Mouse (Mus musculus): Measurements from ENCODE around the gene Mpp3.

The Mpp3 gene

GRCm38 (mm10) chr11:102028087-102028816 lies at the start of gene Mpp3:
Mpp3 (minus strand) TSS chr11:102028461.
- 72% methylated on average over 6 of the region's 6 CpGs for WGBS

DNA sequence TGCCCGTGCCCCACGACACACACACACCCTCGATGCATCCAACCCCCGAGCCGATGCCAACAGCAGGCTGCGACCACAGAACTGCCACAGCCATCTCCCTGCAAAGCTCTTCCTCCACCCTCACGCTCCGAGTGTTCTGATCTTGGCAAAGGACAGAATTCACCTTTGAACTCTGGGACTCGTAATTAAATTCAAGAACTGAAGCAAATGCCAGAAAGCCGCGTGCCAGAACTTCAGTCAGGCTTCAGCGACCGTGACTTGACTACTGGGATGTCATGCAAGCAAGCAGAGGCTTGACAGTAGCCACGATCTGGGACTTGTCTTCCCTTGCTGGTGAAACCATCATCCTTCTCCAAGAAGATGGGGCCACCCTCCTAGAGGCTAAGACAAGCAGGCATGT lies 45.5 kb upstream of the Mpp3 start:
- WGBS, result 71% methylated on average over 14 of the region's 14 CpGs

- WGBS, result 88% methylated on average over 5 of the region's 5 CpGs
Measured at GRCm38 (mm10) chr11:102072729-102073128, 44.5 kb upstream of the Mpp3 start.

- 7% methylated on average over 13 of the region's 13 CpGs for WGBS
Measured at GRCm38 (mm10) chr11:102070426-102070825, 42.2 kb upstream of the Mpp3 start.

DNA sequence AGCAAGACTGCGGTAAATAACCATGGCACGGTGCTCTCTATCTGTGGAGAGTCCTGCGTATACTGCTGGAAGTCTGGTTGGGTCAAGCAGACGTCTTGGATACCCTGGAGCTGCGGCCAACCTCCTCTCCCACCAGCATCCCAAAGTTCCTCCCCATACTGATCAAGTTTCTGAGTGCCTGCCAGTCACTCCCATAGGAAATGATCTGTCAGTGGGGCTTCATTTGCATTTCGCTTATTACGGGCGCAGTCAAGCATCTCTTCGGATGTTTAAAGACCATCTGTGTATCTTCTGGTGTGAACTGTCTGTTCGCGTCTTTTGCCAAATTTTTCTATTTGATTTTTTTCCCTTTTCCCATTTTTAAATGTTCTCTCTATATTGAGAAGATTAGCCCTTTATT lies 41.4 kb upstream of the Mpp3 start:
- WGBS, result 59% methylated on average over 11 of the region's 11 CpGs

DNA sequence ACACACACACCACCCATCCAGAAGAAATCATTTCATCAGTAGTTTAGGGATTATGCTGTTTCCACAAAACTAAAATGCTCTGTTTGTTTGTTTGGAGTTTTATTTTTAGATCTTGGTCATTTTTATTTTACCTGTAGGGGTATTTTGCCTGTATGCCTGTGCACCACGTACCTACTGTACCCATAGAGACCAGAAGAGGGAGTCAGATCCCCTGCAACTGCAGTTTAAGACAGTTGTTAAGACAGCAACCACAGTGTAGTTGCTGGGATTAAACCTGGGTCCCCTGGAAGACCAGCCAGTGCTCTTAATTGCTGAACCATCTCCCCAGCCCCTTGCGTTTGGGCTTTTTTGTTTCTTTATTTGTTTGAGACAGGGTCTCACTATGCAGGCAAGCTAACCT lies 40.7 kb upstream of the Mpp3 start:
- 65% methylated on average over 2 of the region's 2 CpGs for WGBS

DNA sequence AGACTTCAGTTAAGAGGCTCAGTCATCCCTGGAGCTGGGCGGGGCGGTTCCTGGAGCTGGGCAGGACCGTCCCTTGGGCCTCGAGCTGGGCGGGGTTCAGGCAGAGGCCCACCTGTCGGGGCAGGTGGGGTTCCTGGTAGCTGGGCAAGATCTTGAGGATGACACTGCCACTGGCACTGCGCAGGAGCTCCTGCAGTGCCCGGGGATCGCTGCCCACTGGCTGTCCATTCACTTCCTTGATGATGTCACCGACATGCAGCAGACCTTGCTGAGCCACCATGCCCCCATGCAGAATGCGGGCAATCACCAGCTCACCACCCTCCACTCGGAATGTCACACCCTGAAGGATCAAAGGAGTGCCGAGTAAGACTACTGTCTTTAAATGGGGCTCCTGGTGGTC lies 34.8 kb upstream of the Mpp3 start:
- WGBS, result 81% methylated on average over 13 of the region's 13 CpGs

DNA sequence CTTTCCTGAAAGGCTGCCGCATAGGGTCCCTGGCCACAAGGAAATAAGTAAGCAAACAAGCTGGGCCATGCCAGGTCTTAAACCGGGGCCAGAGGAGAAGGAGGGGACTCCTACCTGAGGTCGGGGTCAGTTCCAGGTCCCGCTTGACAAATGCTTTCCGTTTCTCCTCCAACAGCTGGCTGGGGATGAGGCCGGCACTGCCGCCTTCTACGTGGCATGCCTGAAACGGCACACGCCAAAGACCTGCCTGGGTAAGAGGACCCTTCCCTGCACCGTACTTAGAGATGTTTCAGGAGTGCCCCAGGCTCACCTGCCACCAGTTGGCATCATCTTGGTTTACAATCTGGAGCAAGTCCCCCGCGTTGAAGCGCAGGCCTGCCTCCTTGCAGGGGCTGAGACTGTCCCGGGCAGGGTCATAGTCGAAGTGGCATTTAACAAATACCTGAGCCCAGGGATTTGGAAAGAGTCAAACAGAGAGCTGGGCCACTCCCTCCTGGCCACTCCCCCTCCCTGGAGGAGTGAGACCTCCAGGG lies 33.7 kb upstream of the Mpp3 start:
- 61% methylated on average over 16 of the region's 16 CpGs for WGBS

DNA sequence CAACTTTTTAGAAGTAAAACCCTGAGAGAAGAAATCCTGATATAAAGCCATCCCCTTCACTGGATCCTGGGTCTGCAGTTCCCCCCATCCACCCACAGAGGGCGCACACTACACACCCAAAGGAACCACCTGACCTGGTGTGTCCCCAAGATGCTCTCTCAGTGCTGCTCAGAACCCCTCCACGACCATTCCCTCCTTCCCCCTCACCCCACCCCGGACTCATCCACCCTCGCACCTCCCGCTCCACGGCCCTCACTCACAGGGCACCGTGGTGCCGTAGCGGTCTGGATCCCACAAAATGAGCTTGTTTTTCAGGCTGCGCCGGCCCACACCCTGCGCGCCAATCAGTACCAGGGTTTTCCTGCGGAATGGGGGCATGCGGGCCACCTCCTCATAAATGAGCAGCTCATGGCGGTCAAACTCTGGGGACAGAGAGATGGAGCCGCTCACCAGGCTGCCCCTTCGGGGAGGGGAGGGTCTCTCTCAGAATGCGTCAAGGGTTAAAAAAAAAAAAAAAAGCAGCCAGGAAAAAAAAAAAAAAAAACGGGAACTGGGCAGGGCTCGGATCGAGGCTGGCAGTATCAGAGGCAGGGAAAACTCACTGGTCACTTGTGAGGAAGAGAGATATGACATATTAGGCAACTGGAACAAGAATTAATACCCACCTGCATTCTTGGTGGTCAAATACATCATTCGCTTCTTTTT lies 33.1 kb upstream of the Mpp3 start:
- WGBS, result 9% methylated on average over 23 of the region's 23 CpGs

GRCm38 (mm10) chr11:102053847-102054246 lies 25.6 kb upstream of the Mpp3 start:
- WGBS, result 31% methylated on average over 9 of the region's 9 CpGs

DNA sequence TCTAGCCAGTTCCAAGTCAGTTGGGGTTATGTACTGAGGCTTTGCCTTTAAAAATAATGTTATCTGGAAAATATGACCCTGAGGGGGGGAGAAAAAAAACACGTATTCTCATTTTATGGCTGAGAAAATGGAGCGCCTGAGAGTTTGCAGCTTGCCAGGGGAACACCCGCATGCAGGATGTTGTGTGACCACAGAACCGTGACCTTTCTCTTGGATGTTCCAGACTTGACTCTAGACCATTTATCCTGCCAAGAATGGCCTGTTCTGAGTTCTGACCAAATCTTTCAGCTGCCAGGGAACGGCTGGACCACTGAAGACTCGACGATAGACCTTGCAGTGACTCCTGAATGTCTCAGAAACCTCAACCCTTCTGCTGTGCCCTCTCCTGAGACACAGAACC lies 24.9 kb upstream of the Mpp3 start:
- 66% methylated on average over 7 of the region's 7 CpGs for WGBS

DNA sequence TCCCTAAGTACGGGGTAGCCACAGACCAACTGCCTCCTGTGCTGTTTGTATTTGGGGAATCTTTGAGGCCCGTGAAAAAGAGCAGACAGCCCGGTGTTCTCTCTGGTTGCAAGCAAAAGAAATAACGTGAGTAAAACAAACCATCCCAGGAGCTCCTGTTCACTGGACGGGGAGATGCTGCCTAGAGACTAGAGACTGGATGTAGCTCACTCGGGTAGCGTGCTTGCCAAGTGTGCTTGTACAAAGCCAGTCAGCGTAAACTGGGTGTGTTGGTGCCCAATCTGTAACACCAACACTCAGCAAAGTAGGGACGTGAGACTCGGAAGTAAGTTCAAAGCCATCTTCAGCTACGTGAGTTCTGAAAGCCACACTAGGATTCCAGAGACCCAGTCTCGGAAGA lies 24.4 kb upstream of the Mpp3 start:
- WGBS, result 71% methylated on average over 12 of the region's 12 CpGs

GRCm38 (mm10) chr11:102051954-102052353 lies 23.7 kb upstream of the Mpp3 start:
- 66% methylated on average over 4 of the region's 4 CpGs for WGBS

DNA sequence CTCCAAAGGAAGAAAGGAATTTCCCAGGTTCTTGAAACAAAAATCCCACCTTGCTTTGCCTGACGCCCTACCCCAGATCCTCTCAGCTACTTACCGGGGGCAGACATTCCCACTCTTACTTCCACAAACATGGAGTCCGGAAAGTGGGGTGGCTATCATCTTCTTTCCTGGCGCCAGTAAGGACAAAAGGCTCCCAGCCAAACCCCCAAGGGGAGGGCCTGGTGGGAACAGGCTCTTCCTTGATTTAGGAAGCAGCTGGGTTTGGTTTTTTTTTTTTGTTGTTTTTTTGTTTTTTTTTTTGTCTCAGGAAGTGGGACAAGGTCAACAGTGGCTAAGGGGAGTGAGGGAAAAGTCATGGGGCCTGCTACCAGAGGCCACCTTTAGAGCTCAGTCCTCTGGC lies 23.3 kb upstream of the Mpp3 start:
- WGBS, result 66% methylated on average over 4 of the region's 4 CpGs

DNA sequence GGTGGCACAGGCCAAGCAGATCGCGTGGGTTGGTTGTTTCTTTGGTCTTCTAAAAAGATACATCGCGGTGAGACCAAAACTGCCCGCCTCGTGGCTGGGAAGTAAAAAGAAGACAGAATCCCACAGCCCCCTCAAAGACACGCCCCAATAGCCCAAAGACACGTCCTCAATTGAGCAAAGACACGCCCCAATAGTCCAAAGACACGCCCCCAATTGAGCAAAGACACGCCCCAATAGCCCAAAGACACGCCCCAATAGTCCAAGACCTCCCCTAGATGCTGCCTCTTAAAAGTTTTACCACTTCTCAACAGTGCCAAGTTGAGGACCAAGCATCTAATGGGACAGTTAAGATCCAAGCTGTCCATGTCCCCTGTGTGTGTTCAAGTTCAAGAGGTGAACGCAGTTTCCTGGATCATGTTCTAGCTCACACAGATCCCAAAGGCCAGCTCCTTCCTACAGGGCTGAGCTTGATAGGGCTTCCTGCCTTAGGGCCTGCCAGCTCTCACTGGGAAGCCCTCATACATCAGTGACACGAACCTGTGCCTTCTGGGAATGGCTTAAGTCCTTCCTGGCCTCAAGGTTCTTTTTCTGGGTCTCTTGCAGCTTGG lies 21.7 kb upstream of the Mpp3 start:
- 66% methylated on average over 14 of the region's 14 CpGs for WGBS

DNA sequence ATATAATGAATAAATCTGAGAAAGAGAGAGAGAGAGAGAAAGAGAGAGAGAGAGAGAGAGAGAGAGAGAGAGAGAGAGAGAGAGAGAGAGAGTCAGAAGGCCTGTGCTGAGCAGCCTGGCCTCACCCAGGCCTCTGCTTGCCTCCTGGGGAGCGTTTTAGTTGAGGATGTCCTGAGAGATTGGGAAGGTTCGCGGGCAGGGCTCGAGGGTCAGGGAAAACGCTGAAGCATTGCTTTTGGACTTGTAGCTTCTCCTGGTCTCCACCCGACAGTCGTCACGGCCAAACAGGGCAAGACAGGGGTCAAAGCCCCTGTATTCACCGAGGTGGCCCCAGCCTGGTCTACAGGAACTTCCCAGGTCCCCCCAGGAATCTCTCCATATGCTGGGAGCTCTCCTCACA lies 18.3 kb upstream of the Mpp3 start:
- 88% methylated on average over 9 of the region's 9 CpGs for WGBS

DNA sequence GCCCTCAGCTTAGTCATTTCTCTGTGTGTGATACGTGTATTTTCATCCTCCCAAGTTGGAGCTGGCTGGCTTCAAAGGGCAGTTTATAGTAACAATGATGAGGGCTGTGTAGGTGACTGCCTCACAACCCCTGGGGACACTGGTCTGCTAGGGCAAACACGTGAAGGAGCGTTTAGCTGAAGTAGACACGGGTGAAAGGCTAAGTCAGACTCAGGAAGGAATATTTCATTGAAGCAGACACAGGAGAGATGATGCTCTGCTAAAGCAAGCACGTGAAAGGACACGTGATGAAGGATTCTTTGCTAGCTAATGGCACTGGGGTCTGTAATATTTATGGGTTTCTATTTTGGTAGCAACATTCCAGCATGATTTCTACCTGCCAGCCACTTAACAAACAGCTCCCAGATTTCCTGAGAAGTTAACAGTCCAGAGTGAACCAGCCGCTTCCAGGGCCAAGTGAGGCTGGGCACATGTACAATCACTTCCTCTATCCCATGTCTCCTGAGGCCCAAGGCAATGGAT lies 16.5 kb upstream of the Mpp3 start:
- 86% methylated on average over 7 of the region's 7 CpGs for WGBS

DNA sequence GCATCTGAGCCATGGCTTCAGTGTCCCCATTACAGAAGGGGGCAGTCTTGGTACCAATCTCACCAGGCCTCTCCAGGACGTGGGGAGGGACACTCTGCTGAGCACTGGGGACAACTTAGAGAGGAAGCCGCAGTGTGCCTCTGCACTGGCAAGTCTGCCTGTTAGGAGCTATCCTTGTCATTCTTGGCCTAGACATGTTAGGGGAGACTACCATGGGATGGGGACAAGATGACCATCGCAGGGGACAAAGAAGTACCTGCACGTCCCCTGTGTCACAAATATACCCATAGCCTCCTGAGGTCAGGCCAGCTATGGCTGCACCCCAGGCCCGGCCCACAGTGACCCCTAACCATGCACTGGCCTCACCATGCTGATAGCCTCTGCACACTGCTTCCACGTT lies 15.1 kb upstream of the Mpp3 start:
- 90% methylated on average over 6 of the region's 6 CpGs for WGBS

GRCm38 (mm10) chr11:102042971-102043370 lies 14.7 kb upstream of the Mpp3 start:
- WGBS, result 90% methylated on average over 14 of the region's 14 CpGs

DNA sequence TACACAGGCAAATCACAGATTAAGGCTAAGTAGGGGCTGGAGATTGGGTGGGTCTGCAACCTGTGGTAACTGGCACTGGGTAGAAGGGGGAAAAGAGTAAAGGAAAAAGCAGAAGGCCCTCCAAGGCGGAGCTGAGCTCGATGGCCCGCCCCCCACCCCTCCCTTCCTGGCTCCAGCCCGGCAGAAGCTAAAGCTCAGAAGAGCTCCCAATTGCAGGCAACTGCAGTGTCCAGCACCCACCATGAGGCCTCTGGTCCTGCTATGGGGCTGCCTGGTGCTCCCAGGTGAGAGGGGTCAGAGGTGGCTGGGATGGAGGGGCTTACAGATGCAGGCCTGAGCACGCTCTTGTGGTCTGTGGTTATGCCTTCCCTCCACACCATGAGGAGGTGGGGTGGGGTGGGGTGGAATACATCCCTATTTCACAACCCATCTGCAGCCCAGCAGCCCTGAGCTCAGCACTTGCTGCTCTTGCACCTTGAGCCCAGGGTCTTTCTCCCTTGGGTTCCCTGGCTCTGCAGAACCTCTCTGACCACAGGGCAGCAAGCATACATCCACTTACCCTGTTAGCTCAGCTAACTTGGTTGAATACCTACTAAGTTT lies 13.2 kb upstream of the Mpp3 start, which contains the start of gene Cd300lg:
Gene Cd300lg (plus strand): TSS at position 160 of the 600 bp plus-strand sequence.
- 67% methylated on average over 5 of the region's 5 CpGs for WGBS

DNA sequence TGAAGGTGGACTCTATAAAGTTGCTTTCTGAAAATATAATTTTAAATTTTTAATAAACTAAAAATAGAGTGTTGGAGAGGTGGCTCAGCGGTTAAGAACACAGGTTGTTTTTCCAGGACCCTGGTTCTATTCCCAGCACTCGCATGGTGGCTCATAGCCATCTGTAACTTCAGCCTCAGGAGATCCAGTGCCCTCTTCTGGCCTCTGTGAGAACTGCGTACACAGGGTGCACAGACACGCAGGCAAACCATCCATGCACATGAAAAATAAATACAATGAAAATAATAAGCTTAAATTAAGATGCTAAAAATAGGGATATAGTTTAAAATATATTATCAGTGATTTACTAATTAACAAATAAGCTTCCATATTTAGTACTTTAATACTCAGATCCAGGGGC lies 12.4 kb upstream of the Mpp3 start:
- WGBS, result 78% methylated on average over 4 of the region's 4 CpGs

GRCm38 (mm10) chr11:102040138-102040524 lies 11.9 kb upstream of the Mpp3 start:
- WGBS, result 1% methylated on average over 9 of the region's 9 CpGs

Measured in cerebral cortex, adult 2 months (tissue).